Mouse (Mus musculus) c-Kit-negative CD71-positive TER-119-positive erythroid progenitor cells, embryonic 14.5 days (primary cell): ENCODE measurements at regions not wholly inside any gene's neighbourhood (a gene's known extent, or its start where the extent isn't known, plus 50 kb on each side); places are given as distances from the start of the nearest gene placed in this dataset.

Source experiments
- DNase-seq: peaks from one replicate; pipeline ENCODE4 v3.0.0-alpha.2; 2013; ENCODE audit warnings: low read depth, low spot score

GRCm38 (mm10) chr13:51899319-51900042, 53.0 kb downstream of the Gadd45g start:
- DNase-seq = no peak

GRCm38 (mm10) chr13:51900043-51900440, 53.6 kb downstream of the Gadd45g start:
- no peak for DNase-seq

GRCm38 (mm10) chr13:51902482-51903285, 56.2 kb downstream of the Gadd45g start:
- no peak for DNase-seq

GRCm38 (mm10) chr13:51903324-51903939, 57.0 kb downstream of the Gadd45g start:
- no peak for DNase-seq

GRCm38 (mm10) chr13:51905270-51905669, 58.8 kb downstream of the Gadd45g start:
- DNase-seq = no peak

GRCm38 (mm10) chr13:51906103-51906502, 59.6 kb downstream of the Gadd45g start:
- no peak for DNase-seq

GRCm38 (mm10) chr13:51908514-51908913, 62.0 kb downstream of the Gadd45g start:
- no peak for DNase-seq

- no peak for DNase-seq
Measured at GRCm38 (mm10) chr13:51911296-51911998, 65.0 kb downstream of the Gadd45g start.

GRCm38 (mm10) chr13:51912477-51912876, 66.0 kb downstream of the Gadd45g start:
- DNase-seq = no peak

- no peak for DNase-seq
Measured at GRCm38 (mm10) chr13:51912994-51913393, 66.5 kb downstream of the Gadd45g start.

- no peak for DNase-seq
Measured at GRCm38 (mm10) chr13:51916666-51917240, 70.3 kb downstream of the Gadd45g start.

- no peak for DNase-seq
Measured at GRCm38 (mm10) chr13:51917658-51918057, 71.2 kb downstream of the Gadd45g start.

- no peak for DNase-seq
Measured at GRCm38 (mm10) chr13:51918108-51918507, 71.6 kb downstream of the Gadd45g start.

- DNase-seq = no peak
Measured at GRCm38 (mm10) chr13:51918781-51919170, 72.3 kb downstream of the Gadd45g start.

GRCm38 (mm10) chr13:51919171-51919793, 72.8 kb downstream of the Gadd45g start:
- DNase-seq = no peak

- DNase-seq = no peak
Measured at GRCm38 (mm10) chr13:51919937-51920336, 73.5 kb downstream of the Gadd45g start.

- DNase-seq = no peak
Measured at GRCm38 (mm10) chr13:51920511-51921351, 74.3 kb downstream of the Gadd45g start.

GRCm38 (mm10) chr13:51921550-51921949, 75.1 kb downstream of the Gadd45g start:
- DNase-seq = no peak

- no peak for DNase-seq
Measured at GRCm38 (mm10) chr13:51926764-51927163, 80.3 kb downstream of the Gadd45g start.

- DNase-seq = no peak
Measured at GRCm38 (mm10) chr13:51929730-51930129, 83.3 kb downstream of the Gadd45g start.
